Mouse (Mus musculus) liver, adult 2 months (tissue): ENCODE measurements around the gene Skint3.

Source experiments
- CTCF ChIP-seq: fragments of 200-500 bp; IDR thresholded peaks from 2 replicates; pipeline ENCODE4 v1.5.1; 2011; ENCODE audit warnings: low read depth, low read length, control low read depth
- POLR2A ChIP-seq: fragments of 200-500 bp; IDR thresholded peaks from 2 replicates; pipeline ENCODE4 v1.6.1; 2011; ENCODE audit warnings: low read length, control low read depth; ENCODE audit not compliant: insufficient read depth; ENCODE audit errors: extremely low read depth

DNA sequence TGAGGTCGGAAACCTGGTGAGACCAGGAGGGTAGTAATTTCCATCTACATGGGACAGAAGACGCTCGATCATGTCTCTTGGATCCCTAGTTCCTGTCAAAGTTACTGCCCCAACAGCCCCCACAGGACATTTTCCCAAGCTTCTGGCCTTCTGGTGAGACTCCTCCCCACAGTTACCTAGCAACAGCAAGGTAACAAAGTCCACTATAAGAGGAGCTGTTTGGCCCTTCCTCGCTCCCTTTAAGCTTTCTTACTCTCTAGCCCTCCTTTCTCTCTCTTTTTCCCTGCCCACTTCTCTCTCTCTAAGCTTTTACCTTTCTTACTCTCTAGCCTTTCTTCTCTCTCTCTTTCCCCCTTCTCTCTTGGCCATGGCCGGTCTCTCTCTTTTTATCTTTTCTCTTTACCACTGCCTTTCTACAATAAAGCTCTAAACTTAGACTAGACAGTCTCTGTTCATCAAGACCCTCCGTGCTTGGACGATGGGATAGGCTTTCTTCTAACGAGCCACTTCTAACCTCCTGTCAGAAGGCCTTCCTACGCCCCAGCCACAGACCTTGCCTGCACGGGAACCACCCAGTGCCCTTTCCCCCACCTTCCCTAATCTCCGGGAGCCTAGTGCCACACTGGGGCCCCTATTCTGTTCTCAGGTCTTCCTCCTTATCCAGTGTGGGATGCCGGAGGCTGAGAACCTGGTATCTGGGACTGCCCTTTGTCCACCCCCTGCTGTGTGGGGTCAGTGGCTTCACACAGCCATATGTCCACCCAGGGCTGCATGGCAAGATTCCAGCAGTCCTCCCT is 55.3 kb downstream of the Skint3 start:
- TF ChIP-seq CTCF (no peak), POLR2A (no peak)
